Mouse (Mus musculus): ENCODE results near the gene Serf2.

GRCm38 (mm10) chr2:121416356-121416755 lies 32.6 kb upstream of the Serf2 start:
- TF ChIP-seq EP300 (IDR thresholded peaks at IDR 0.05; ENCODE audit: low read depth) (no peak), CTCF (IDR thresholded peaks at IDR 0.05; ENCODE audit: low read depth) (no peak)
